Mouse (Mus musculus) hindlimb bud, embryonic 11.5 days (tissue): ENCODE data around the gene Trim11.

Experiments used
- DNase-seq: peaks from one replicate; pipeline ENCODE4 v3.0.0-alpha.2; 2012; ENCODE audit warnings: low read depth, low spot score; ENCODE audit errors: extremely low spot score

Trim11 gene

DNA sequence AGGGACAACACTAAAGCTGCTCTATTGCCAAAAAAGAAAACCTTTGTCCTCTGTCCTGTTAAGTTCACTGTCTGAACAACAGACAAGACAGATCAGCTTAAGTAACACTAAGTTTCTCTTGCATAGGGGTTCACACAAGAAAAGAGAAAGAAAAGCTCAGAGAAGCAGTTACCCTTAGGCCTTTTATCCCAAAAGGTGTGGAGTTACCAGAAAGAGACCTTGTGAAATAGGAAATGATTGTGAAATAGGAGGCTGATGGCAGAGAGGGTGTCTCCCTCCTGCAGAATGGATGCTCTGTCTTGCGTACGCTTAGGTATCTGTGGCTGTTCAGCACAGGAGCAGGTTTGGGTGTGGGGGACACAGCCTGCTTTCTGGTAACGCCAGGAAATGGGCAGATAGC lies 1.3 kb downstream of the Trim11 start:
- no peak for DNase-seq

- no peak for DNase-seq
These were observed 1.8 kb downstream of the Trim11 start for GRCm38 (mm10) chr11:58979661-58980060.

DNA sequence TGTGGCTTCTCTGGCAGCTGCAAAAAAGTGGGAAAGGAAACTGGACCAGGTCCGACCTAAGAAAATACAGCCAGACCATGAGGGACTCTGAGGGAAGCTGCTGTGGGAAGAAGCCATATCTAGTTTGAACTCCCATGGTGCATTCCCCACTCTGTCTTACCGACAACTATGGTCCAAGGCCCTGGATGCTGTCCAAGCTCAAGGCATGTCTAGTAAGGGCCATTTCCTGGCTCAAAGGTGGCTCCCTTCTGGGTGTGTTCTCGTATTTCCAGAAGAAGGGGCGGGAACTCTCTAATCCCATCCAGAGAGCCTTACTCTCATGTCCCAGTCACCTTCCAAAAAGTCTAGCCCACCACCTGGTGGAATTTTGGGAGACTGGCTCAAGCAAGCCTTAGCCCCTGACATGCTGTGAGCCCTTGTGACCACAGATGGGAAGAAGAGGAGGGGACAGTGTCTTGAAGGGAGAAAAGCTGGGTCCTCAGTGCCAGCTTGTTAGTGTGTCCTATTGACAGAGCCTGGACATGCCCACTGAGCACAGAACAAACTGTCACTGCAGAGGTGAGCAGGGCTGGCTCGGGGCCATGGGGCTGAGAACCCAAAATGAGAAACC lies 2.6 kb downstream of the Trim11 start:
- no peak for DNase-seq

- no peak for DNase-seq
These were observed 3.9 kb downstream of the Trim11 start for GRCm38 (mm10) chr11:58981541-58982447.

- DNase-seq, result no peak
These were observed 4.7 kb downstream of the Trim11 start for GRCm38 (mm10) chr11:58982471-58983097.

GRCm38 (mm10) chr11:58983691-58984341 lies 5.9 kb downstream of the Trim11 start:
- DNase-seq, result no peak

DNA sequence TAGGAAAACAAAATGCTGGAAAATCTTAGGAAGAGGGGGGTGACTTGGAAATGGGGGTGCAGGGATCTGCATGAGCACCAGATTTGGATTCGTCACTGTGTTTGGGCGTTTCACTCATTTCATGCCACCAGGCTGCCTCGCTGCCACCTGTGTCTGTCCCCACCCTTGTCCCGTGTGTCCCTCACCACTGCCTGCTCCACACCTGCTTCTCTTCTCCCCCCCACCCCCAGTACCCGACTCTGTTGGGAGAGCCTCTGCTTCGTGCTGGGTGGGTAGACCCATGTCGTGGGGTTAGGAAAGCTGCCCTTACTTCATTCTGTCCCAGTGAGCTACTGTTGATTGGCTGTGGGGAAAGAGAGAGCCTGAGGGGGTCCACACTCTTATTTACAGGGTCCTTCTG lies 6.8 kb downstream of the Trim11 start:
- no peak for DNase-seq

- DNase-seq, result no peak
These were observed 7.5 kb downstream of the Trim11 start for GRCm38 (mm10) chr11:58985299-58985917.

- DNase-seq, result no peak
These were observed 11.3 kb downstream of the Trim11 start for GRCm38 (mm10) chr11:58989166-58989565.

DNA sequence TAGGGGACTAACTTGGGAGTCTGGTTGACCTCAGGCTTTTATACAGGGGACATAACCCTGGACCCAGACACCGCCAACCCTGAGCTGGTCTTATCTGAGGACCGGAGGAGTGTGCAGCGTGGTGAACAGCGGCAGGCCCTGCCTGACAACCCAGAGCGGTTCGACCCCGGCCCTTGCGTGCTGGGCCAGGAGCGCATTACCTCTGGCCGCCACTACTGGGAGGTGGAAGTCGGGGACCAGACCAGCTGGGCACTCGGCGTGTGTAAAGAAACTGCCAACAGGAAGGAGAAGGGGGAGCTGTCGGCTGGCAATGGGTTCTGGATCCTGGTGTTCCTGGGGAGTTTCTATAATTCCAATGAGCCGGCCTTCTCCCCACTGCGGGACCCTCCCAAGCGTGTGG lies 12.2 kb downstream of the Trim11 start:
- no peak for DNase-seq

DNA sequence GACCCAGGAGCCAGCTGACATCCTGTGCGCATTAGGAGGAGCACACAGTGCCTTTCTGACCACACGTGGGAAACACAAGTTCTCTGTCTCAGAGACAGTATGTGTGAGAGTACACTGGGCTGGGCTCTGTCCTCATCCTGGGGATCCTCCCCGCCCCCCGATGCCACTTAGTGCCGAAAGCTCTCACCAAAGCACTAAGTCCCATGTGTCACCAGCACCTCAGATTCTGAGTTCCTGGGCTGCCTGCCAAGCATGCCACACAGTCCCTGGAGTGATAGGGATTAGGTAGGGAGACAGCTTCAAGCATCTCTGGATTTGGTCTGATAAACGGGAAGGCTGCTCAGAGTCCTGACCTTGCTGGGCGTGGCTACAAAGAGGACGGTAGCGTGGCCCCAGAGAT lies 12.9 kb downstream of the Trim11 start:
- DNase-seq, result no peak

DNA sequence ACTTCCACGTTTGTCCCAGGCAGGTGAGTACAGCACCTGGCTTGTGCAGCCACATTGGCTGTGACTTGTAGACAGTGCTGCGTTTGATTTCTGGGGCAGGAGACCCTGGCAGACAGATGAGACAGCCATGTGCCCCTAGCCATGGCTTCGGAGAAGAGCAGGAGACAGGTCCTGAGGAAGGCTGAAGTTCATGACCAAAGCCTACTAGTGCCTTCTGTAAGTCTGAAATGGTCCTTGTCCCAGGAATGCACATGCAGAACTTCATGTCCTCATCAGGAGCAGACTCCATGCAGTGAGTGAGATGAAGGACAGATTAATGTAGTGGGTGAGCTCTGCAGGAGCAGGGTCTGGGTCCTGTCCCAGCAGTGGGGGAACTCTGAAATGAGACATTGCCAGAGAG lies 14.0 kb downstream of the Trim11 start:
- no peak for DNase-seq

DNA sequence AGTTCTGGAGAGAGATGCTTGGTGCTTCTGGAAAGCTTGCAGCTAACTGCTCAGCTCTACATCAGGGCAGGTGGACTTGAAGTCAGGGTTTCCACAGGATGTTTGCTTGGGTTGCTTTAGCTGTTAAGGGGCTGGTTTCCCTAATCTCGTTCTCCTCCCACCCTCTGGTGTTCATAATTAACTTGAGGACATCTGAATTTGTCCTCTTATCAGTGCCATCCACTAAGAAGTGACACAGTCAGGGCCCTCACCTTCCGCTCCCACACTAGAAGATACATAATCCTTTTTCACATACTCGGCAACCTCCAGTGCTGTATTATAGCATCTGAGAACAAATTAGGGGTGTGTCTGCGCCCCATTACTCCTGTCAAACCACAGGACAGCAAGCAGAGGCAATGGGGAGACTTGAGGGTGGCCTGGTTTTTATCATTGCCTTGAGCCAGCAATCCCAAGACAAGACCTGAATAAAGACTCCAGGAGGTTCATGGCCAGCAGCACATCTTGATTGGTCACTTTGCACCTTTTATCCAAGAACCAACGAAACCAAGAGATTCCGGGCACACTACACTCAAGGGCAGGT lies 15.3 kb downstream of the Trim11 start:
- DNase-seq, result no peak

- DNase-seq, result no peak
These were observed 16.5 kb downstream of the Trim11 start for GRCm38 (mm10) chr11:58994337-58994826.

DNA sequence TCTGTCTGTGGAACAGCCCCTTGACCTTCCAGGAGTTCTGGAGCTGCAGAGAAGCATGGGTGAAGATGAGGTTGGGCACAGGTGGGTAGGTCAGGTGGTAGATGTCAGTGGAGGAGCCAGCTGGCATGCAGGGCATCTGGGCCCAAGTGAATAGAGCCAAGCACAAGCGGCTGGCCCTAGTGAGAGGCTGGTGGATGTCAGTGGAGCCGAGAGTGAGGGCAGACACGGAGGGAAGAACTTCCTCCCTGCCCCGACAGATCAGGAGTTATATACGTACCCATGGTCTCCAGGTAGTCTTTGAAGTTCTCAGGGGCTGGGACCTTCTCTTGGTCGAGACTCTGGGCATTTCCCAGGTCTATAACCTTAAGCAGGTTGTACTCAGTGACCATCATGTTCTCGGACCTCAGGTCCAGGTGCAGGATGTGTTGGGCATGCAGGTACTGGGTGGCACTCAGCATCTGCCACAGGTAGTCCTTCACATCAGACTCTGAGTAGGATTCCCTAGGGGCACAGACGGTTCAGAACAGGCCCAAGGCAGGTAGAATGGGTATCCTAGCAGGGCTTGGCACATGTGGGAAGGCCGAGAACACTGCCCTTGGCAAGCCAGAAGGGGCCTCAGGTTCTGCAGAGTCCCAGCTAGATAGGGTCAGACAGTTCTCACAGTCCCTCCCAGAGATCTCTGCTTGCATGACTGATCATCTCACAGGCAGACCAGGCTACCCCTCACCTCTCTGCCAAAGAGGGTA lies 17.3 kb downstream of the Trim11 start:
- no peak for DNase-seq

GRCm38 (mm10) chr11:58995807-58996370 lies 18.0 kb downstream of the Trim11 start:
- DNase-seq, result no peak

GRCm38 (mm10) chr11:58997541-58997940 lies 19.6 kb downstream of the Trim11 start:
- DNase-seq, result no peak

DNA sequence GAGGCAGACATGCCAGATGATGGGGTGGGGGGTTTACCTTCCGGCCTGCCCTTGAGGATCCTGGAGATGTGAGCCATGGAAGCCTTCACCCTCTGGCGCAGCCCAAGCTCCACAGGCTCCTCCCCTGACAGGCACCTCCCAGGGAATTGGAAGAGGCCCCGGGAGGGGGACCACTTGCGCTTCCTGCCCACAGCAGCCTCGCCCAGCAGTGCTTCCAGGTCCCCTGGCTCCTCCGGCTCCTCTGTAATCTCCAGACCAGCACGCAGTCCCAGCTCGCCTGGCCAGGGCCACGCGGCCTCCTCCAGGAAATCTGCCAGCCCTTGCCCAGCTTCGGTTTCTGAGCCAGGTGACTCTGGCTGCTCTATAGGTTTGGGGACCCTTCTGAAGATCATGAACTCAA lies 21.3 kb downstream of the Trim11 start:
- DNase-seq, result no peak

DNA sequence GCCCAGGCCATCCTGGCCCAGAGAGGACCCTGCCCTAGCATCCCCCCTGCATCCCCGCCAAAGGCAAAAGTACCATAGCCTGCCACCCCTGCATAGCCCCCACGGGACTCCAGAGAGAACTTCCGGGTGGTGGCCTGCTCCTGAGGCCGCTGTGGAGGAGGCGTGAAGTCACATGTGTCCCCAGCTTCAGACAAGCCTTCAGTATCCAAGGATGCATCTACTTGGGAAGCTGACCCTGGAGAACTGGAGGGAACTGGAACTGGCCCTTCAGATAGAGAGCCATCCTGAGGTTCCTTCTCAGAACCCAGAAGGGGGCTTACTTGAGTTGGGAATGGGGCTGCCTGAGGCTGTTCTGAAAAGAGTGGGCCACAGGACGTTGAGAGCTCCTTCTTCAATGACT lies 21.9 kb downstream of the Trim11 start:
- no peak for DNase-seq

GRCm38 (mm10) chr11:59000635-59001034 lies 22.7 kb downstream of the Trim11 start:
- no peak for DNase-seq
